Mouse (Mus musculus): ENCODE measurements around the gene Tmem127. TPM values are rescaled to one million over a fixed set of nuclear protein-coding genes. Genes with fewer than 3 reads are reported as not detected.
A peak's percentile ranks its signal among the peaks of the same experiment; 100 is the strongest.
"Not testable (repeated sequence)": the region's sequence is repeated elsewhere in the genome, so short reads cannot be mapped to it uniquely, and the experiment has no call there.

The Tmem127 gene
- polyA plus RNA-seq, 1 experiment from 2014 or later = 35.4 TPM

DNA sequence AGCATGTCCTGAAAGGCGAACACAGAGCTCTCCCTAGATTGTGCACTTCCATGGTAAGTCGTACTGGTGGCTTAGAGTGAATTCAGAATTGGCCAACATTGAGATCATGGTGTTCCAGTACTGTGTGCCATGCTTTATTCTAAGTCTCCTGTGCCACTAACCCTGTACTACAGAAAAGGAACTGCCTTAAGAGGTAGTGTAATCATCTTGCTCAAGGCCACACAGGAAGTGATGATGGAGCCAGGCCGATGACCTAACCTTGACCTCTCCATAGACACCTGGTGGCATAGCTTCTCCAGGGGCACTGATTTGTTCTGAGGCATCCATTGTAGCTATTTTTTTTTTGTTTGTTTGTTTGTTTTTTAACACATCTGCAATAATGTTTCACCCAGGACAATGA lies 54.2 kb downstream of the Tmem127 start:
- H3K36me3 ChIP-seq (ENCODE audit: control insufficient read depth, insufficient read depth, low read length) = peaks cover 43% of the 10 kb centered on the region
- H3K27me3 ChIP-seq (ENCODE audit: control insufficient read depth, insufficient read depth, low read length) = no peaks in the 10 kb centered on the region
- no peaks in the 10 kb centered on the region for H3K9me3 ChIP-seq (ENCODE audit: control insufficient read depth, low read length)
- 93% methylated on average over 3 of the region's 3 CpGs for WGBS
- H3K4me3 ChIP-seq (replicated peaks; ENCODE audit: low read depth, low read length) = no peak overlapping the region
- no peak overlapping the region for H3K27ac ChIP-seq (replicated peaks; ENCODE audit: low read depth, low read length)
- no peaks in the 10 kb centered on the region for H3K4me1 ChIP-seq (ENCODE audit: control insufficient read depth, insufficient read depth, low read length)
- no peak overlapping the region for H3K4me2 ChIP-seq (ENCODE audit: low read length)
- no peak overlapping the region for H3K9ac ChIP-seq (replicated peaks; ENCODE audit: low read length)
- DNase-seq (no peak), ATAC-seq (ENCODE audit: low FRiP score, low TSS enrichment) (no peak)

DNA sequence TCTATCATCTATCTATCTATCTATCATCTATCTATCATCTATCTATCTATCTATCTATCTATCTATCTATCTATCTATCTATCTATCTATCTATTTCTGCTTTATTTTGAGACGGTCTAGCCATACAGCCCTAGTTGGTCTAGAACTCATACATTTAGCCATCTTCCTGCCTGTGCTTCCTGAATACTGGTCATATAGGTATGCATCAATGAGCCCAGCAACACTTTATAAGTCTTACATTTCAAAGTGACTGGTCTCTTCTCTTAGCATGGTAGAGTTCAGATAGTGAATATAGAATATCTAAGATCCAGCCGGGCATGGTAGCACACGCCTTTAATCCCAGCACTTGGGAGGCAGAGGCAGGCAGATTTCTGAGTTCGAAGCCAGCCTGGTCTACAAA lies 56.5 kb downstream of the Tmem127 start:
- WGBS = 97% methylated on average over 4 of the region's 4 CpGs

DNA sequence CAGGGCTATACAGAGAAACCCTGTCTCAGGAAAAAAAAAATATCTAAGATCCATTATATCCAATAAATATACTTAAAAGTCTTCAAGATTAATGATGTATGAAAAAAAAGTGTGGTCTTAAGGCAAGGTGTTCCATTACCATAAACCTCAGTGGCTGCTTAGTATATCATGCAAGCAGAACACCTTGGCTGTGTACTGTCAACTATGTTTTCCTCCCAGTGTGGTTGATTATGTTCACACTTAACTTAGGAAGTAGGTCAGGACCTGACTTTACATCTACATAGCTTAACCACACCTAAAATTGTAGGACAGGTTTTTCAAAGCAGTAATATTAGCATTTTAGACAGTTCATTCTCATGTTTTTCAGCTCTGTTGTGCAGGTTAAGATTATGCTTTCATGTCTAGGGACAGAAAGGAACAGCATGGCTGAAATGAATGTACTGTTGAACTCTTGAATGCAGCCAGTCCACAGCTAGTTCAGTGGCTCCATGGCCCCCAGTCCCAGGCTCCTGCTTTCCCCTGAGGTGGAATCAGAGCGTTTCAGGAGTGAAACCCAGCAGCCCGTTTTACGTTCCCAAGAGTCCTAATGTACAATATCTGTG lies 57.0 kb downstream of the Tmem127 start:
- DNase-seq (no peak), ATAC-seq (ENCODE audit: low FRiP score, low TSS enrichment) (no peak)
- H3K4me3 ChIP-seq (replicated peaks; ENCODE audit: low read depth, low read length) = no peak overlapping the region
- H3K36me3 ChIP-seq (ENCODE audit: control insufficient read depth, insufficient read depth, low read length) = peaks cover 16% of the 10 kb centered on the region
- H3K27me3 ChIP-seq (ENCODE audit: control insufficient read depth, insufficient read depth, low read length) = no peaks in the 10 kb centered on the region
- WGBS = 90% methylated on average over 3 of the region's 3 CpGs
- no peaks in the 10 kb centered on the region for H3K9me3 ChIP-seq (ENCODE audit: control insufficient read depth, low read length)
- no peak overlapping the region for H3K9ac ChIP-seq (replicated peaks; ENCODE audit: low read length)
- no peaks in the 10 kb centered on the region for H3K4me1 ChIP-seq (ENCODE audit: control insufficient read depth, insufficient read depth, low read length)
- H3K27ac ChIP-seq (replicated peaks; ENCODE audit: low read depth, low read length) = no peak overlapping the region
- no peak overlapping the region for H3K4me2 ChIP-seq (ENCODE audit: low read length)

More for the DNA sequence above, 56.5 kb downstream of the Tmem127 start:
- not testable (repeated sequence) for H3K27me3 ChIP-seq (ENCODE audit: control insufficient read depth, insufficient read depth, low read length); ATAC-seq (ENCODE audit: low FRiP score, low TSS enrichment); H3K4me3 ChIP-seq (replicated peaks; ENCODE audit: low read depth, low read length); H3K4me1 ChIP-seq (ENCODE audit: control insufficient read depth, insufficient read depth, low read length); H3K4me2 ChIP-seq (ENCODE audit: low read length); H3K9me3 ChIP-seq (ENCODE audit: control insufficient read depth, low read length); H3K9ac ChIP-seq (replicated peaks; ENCODE audit: low read length); H3K27ac ChIP-seq (replicated peaks; ENCODE audit: low read depth, low read length); DNase-seq
- peaks cover 20% of the 10 kb centered on the region for H3K36me3 ChIP-seq (ENCODE audit: control insufficient read depth, insufficient read depth, low read length)

DNA sequence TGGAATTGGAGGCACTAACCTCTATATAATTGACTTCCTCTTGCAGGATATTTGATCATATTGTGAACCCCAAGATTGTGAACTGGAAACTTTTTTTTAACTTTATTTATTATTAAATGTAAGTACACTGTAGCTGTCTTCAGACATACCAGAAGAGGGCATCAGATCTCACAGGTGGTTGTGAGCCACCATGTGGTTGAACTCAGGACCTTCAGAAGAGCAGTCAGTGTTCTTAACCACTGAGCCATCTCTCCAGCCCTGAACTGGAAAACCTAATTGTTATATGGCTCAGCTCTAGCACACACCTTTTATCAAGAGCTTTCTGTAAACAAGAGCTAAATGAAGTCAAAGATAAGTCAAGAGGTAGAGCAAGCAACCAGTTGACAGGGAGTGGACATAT lies 58.4 kb downstream of the Tmem127 start:
- H3K4me3 ChIP-seq (replicated peaks; ENCODE audit: low read depth, low read length) = no peak overlapping the region
- H3K27me3 ChIP-seq (ENCODE audit: control insufficient read depth, insufficient read depth, low read length) = no peaks in the 10 kb centered on the region
- H3K9me3 ChIP-seq (ENCODE audit: control insufficient read depth, low read length) = no peaks in the 10 kb centered on the region
- no peaks in the 10 kb centered on the region for H3K4me1 ChIP-seq (ENCODE audit: control insufficient read depth, insufficient read depth, low read length)
- no peak overlapping the region for H3K4me2 ChIP-seq (ENCODE audit: low read length)
- no peak overlapping the region for H3K27ac ChIP-seq (replicated peaks; ENCODE audit: low read depth, low read length)
- H3K36me3 ChIP-seq (ENCODE audit: control insufficient read depth, insufficient read depth, low read length) = peaks cover 4% of the 10 kb centered on the region; the same call in 1 of the 2 replicates
- DNase-seq = no peak
- ATAC-seq (ENCODE audit: low FRiP score, low TSS enrichment) = no peak
- no peak overlapping the region for H3K9ac ChIP-seq (replicated peaks; ENCODE audit: low read length)

DNA sequence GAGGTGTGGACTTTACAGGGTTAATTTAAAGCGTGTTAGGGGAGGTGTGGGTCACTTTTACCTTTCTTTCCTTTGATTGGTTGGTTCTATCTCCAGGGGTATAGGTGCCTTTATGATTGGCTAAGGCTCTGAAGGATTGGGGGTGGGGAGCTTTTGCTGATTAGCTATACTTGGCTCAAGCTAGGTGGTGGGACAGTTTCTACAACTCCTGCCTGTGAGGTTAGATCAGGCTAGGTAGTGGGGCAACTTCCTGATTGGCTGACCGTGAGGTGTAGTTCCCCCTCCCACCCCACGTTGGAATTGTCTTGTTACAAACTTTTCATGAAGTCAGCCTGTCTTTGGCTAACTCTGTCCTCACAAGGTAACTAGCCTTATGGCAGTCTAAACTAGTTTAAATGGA lies 59.5 kb downstream of the Tmem127 start:
- Histone ChIP-seq H3K27ac (replicated peaks; ENCODE audit: low read depth, low read length) (no peak overlapping the region), H3K36me3 (ENCODE audit: control insufficient read depth, insufficient read depth, low read length) (no peaks in the 10 kb centered on the region), H3K27me3 (ENCODE audit: control insufficient read depth, insufficient read depth, low read length) (no peaks in the 10 kb centered on the region), H3K9me3 (ENCODE audit: control insufficient read depth, low read length) (no peaks in the 10 kb centered on the region), H3K9ac (replicated peaks; ENCODE audit: low read length) (no peak overlapping the region), H3K4me1 (ENCODE audit: control insufficient read depth, insufficient read depth, low read length) (no peaks in the 10 kb centered on the region), H3K4me2 (ENCODE audit: low read length) (no peak overlapping the region), H3K4me3 (replicated peaks; ENCODE audit: low read depth, low read length) (no peak overlapping the region)
- DNase-seq (no peak), ATAC-seq (ENCODE audit: low FRiP score, low TSS enrichment) (no peak)
- 51% methylated on average over 3 of the region's 3 CpGs for WGBS

DNA sequence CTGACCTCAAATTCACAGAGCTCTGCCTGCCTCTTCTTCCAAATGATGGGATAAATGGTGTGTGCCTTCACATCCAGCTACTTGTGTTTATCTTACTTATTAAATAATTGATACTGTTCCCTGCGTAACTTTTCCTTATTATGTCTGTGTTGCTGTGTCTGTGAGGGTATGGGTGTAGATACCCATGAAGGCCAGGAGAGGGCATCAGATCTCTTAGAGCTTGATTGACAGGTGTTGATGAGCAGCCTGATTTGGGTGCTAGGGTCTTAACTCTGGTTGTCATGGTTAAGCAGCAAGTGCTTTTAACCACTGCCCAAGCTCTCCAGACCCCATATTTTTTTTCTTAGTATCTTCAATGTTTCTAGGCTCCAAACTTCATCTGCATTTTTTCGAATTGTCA lies 61.0 kb downstream of the Tmem127 start:
- Histone ChIP-seq H3K27ac (replicated peaks; ENCODE audit: low read depth, low read length) (no peak overlapping the region), H3K27me3 (ENCODE audit: control insufficient read depth, insufficient read depth, low read length) (no peaks in the 10 kb centered on the region), H3K4me1 (ENCODE audit: control insufficient read depth, insufficient read depth, low read length) (no peaks in the 10 kb centered on the region), H3K9me3 (ENCODE audit: control insufficient read depth, low read length) (no peaks in the 10 kb centered on the region), H3K4me2 (ENCODE audit: low read length) (no peak overlapping the region), H3K9ac (replicated peaks; ENCODE audit: low read length) (no peak overlapping the region), H3K4me3 (replicated peaks; ENCODE audit: low read depth, low read length) (no peak overlapping the region), H3K36me3 (ENCODE audit: control insufficient read depth, insufficient read depth, low read length) (no peaks in the 10 kb centered on the region)
- ATAC-seq (ENCODE audit: low FRiP score, low TSS enrichment) = no peak
- WGBS = 87% methylated on average over 2 of the region's 2 CpGs
- peak; percentile 6 for DNase-seq

DNA sequence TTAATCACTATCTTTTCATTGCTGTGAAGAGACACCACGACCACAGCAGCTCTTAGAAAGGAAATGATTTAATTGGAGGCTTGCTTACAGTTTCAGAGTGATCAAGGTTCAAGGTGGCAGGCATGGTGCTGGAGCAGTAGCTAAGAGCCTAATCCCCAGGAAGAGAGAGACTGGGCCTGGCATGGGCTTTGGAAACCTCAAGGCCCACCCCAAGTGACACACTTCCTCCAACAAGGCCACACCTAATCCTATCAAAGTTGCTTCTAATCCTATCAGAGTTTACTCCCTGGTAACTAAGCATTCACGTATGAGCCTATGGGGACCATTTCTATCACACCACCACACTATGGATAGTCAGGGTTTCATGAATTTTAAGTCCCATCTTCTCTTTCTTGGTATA lies 62.5 kb downstream of the Tmem127 start:
- Histone ChIP-seq H3K4me2 (ENCODE audit: low read length) (no peak overlapping the region), H3K27ac (replicated peaks; ENCODE audit: low read depth, low read length) (no peak overlapping the region), H3K4me1 (ENCODE audit: control insufficient read depth, insufficient read depth, low read length) (no peaks in the 10 kb centered on the region), H3K27me3 (ENCODE audit: control insufficient read depth, insufficient read depth, low read length) (no peaks in the 10 kb centered on the region), H3K4me3 (replicated peaks; ENCODE audit: low read depth, low read length) (no peak overlapping the region), H3K36me3 (ENCODE audit: control insufficient read depth, insufficient read depth, low read length) (no peaks in the 10 kb centered on the region), H3K9me3 (ENCODE audit: control insufficient read depth, low read length) (no peaks in the 10 kb centered on the region), H3K9ac (replicated peaks; ENCODE audit: low read length) (no peak overlapping the region)
- DNase-seq (no peak), ATAC-seq (ENCODE audit: low FRiP score, low TSS enrichment) (no peak)
- WGBS = 43% methylated on average over 2 of the region's 2 CpGs

DNA sequence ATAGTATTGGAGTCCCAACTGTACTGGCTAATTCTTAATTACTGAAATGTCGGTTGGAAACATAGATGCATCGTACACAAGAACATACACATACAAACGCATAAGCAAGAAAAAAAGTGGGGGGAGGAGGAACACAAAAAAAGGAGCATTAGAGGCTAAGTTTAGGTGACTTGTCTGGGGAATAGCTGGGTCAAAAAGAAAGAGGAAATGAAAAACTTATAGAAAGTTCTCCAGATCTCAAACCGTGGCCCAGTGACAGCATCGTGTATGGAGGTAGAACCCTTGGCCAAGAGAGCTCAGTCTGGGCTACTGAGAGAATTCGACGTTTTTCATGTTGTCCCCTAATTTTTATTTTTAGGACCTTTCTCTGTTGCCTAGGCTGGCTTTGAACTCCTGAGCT lies 63.0 kb downstream of the Tmem127 start:
- DNase-seq = no peak
- H3K4me1 ChIP-seq (ENCODE audit: control insufficient read depth, insufficient read depth, low read length) = no peaks in the 10 kb centered on the region
- no peak overlapping the region for H3K4me3 ChIP-seq (replicated peaks; ENCODE audit: low read depth, low read length)
- H3K9me3 ChIP-seq (ENCODE audit: control insufficient read depth, low read length) = no peaks in the 10 kb centered on the region
- H3K27me3 ChIP-seq (ENCODE audit: control insufficient read depth, insufficient read depth, low read length) = no peaks in the 10 kb centered on the region
- no peak overlapping the region for H3K4me2 ChIP-seq (ENCODE audit: low read length)
- ATAC-seq (ENCODE audit: low FRiP score, low TSS enrichment) = no peak
- WGBS = 92% methylated on average over 7 of the region's 7 CpGs
- H3K27ac ChIP-seq (replicated peaks; ENCODE audit: low read depth, low read length) = no peak overlapping the region
- H3K9ac ChIP-seq (replicated peaks; ENCODE audit: low read length) = no peak overlapping the region
- H3K36me3 ChIP-seq (ENCODE audit: control insufficient read depth, insufficient read depth, low read length) = no peaks in the 10 kb centered on the region
